Mouse (Mus musculus) kidney, adult 9 months (tissue): Measurements from ENCODE around the gene Akr1a1.
A peak's percentile ranks its signal among the peaks of the same experiment; 100 is the strongest.
"Not testable (repeated sequence)": the region's sequence is repeated elsewhere in the genome, so short reads cannot be mapped to it uniquely, and the experiment has no call there.

Source experiments
- DNase-seq: peaks from one replicate; pipeline ENCODE4 v3.0.0; 2022

The Akr1a1 gene

DNA sequence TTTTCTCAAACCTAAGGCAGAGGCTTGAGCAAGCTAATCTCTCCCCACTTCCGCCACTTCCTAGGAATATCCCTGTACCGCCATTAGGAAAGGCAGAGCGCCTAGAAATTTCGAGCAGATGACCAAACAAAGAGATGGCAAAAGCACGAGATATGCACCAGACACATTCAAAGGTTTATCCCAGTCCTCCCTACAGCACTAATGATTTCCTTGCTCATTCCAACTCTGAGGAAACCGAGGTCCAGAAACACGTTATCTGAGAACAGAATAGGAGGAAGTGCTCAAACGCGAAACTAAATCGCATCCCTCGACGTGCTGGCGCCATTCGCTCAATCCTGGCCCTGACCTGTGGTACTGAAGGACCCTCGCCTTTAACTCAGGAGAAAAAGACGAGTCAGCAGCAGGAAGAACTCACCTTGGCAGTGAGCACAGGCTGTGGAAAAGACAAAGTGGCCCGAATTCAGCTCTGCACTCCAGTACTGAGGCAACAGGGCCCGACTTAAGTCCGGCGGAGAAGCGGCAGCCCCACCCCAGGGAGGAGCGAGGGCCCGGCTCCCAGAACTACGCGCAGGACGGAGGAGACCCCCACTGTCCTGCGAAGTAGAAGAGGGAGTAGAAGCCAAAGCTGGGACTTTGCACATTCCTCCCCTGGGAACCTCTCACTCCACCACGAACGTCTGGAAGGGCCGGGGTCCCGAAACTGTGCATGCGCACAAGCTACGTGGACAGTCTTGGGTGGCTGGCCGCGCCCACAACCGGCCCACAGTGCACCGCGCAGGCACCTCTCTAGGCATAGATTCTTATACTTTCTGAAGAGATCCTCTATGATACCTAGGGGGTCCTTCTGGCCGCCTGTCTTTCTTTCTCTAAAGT, at the start of gene Akr1a1:
Gene Akr1a1, minus strand, starts transcription at position 757 of the 873 bp plus-strand sequence.
- DNase-seq, result peak; percentile 97

DNA sequence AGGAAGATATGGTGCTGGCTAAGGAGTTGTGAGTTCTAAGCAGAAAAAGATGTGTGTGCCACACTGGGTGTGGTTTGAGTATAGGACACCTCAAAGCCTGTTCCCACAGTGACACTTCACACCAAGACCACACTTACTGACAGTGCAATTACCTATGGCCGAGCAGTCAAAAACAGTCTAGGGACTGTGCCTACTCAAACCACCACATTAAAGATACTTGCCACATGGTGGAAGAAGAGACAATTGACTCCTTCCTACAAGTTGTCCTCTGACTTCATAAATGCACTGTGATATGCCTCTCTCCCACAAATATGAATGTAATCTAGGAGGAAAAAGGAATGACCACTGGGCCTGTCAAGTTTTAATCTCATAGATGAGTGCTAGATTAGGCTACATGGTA, 49.5 kb upstream of the Akr1a1 start:
- no peak for DNase-seq

DNA sequence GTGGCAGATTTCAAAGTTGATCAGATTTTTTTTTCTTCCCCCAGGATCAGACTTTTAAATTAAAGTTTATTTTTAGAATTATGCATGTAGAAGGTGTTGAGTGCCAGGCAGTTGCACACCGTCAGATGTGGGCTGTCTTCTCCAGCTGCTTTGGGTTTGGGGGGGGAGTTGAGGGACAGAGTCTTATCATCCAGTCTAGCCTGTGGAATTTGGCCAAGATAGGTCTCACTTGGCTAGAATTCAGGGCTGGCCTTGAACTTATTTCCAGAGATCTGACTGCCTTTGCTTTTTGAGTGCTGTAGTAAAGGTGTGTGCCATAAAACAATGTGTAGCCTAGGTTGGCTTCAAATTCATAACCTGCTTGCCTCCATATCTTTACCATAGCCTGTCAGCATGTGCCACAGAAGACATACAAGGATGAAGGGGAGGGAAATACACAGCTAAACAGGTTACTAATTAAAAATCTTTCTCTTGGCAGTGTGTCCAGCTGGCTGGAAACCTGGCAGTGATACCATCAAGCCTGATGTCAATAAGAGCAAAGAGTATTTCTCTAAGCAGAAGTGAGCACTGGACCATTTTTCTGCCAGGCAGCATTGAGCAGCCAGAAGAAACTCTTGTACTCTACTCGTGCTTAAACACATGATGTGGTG, 47.3 kb upstream of the Akr1a1 start:
- peak; percentile 92 for DNase-seq

DNA sequence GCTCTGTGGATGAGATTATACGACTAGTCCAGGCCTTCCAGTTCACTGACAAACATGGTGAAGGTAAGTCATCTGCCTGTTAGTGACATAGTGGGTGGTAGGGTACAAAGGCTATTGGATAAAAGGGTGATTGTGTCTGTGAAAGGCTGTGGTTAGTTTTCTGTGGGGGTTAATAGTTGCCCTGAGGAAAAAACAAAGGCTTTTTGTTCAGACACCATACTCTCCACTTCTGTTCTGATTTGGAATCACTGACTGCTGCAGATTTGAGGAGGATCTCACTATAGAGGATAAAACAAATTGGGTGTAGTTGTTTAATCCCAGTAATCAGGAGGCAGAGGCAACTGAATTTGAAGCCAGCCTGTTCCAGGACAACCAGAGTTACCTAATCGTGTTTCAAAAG, 42.3 kb upstream of the Akr1a1 start:
- DNase-seq, result no peak

DNA sequence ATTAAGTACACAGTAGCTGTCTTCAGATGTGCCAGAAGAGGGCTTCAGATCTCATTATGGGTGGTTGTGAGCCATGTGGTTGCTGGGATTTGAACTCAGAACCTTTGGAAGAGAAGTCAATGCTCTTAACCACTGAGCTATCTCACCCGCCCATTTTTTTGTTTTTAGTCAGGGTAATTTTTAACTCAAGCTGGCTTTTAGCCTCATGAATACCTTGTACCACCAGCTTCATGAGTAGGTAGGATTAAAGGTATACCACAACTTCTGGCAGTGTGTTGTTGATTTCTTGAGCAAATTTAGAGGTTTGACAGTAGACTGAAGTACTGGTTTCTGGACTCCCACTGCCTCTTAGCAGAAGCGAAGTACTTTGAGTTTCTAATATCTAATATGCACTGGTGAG, 40.7 kb upstream of the Akr1a1 start:
- no peak for DNase-seq

DNA sequence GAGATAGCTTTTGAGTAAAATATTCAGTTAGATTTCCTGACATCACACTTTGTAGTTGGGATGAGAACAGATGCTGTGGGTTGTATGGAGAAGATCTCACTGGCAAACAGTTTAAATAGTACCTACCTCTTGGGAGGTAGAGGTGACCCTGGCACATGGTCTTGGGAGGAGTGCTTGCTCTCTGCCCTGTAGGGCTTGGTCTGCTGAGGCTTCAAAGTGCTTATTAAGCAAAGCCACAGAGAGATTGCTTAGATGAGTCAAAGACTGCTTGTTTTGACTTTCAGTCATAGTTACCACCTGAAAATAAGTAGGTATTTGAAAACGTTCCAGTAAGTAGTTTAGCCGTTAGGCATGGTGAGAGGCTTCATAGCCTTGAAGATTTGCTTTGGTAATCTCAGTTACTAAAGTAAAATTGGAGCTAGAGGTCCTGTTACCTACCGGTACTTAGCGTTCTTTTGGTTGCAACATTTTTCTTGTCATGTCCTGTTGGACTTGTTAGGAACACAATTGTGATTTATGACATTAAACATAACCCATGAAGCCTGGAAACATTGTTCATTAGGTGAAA, 37.9 kb upstream of the Akr1a1 start:
- peak; percentile 80 for DNase-seq

DNA sequence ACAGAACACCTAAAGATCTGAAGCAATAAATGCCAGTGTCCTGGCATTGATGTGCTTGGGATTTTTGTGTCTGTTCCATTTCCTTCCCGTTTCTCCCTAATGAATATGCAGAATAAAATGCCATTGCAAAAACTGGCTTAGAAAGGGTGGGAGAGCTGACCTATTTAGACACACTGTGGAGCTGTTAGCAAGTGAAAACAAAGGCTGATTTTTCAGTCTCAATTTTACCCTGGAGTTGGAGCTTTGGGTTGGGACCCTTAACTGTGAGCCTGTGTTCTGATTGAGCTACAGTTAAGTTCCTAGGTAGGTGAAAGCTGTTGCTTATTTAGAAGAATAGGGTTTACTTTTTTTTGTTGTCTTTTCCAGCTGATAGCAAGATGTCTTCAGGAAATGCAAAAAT, 35.6 kb upstream of the Akr1a1 start:
- DNase-seq, result no peak

DNA sequence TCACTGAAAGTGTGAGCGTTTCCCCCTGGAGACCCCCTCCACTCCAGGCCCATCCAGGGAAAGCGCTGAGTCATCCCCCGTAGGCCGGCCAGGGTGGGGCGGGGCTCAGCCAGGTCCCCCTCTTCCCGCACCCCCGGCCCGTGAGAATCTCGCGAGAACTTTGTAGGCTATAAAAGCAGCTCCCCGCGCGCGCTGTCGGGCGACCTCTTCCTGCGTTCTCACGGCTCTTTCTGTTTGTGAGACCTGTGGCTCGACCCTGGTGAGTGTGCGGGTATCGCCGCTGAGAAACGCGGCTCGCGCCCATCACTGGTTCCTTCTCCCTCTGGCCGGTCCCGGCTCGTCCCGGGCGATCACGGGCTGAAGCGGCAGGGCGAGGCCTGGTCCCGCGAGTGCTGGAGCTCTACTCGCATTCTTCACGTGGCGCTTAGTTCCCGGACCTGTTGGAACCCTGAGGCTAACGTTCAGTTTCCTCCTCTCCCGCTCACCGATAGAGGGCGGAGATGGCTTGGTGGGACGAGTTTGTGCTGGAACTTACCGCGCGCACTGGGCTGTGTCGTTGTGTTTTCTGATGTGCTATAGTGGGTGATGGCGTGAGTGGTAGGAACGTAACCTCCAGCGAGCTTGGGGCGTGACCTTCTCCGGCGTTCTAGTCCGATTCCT, 34.1 kb upstream of the Akr1a1 start, which contains the start of gene Prdx1:
Gene Prdx1, plus strand, starts transcription at position 143 of the 660 bp plus-strand sequence.
- peak; percentile 98 for DNase-seq

DNA sequence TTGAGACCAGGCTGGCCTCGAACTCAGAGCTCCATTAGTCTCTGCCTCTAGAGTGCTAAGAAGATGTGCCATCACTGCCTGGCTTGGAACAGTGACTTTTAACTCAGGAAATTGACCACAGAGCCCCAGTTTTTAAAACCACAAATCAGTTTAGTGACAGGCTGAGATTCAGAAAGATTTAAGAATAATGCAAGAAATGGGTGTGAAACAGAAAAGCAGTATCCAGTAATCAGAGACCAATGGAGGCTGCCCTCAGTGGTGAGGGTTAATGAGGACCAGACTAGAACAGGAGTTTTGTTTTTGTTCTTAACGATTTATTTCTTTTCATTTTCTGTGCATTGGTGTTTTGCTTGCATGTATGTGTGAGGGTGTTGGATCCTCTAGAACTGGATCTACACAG, 33.2 kb upstream of the Akr1a1 start:
- no peak for DNase-seq

DNA sequence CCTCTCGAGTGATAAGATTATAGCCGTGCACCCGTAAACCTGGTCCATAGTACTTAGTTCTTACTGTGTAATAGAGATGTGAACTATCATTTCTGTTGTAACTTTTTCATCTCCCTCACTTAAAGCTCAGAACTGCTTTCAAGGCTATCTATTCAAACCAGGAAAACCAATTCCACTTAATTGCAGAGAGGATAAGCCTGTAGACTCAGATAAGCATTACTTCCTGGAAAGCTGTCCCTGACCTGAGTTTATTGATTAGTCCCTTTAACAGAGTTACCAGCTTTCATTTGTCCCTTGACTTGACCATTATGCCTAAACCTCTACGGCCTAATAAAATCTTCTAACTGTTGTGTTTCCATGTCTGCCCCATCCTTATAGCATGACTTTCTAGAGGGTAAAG, 32.5 kb upstream of the Akr1a1 start:
- DNase-seq, result no peak

DNA sequence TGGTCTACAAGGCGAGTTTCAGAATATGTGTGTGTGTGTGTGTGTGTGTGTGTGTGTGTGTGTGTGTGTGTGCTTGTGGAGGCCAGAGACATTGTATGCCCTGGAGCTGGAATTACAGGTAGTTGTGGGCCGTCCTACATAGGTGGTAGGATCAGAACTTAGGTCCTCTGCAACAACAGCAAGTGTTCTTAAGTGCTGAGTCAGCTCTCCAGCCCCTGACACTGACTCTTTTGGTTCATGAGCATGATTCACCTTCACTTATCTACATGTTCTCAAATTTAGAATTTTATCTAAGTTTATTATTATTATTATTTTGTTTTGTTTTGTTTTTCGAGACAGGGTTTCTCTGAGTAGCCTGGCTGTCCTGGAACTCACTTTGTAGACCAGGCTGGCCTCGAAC, 29.0 kb upstream of the Akr1a1 start:
- not testable (repeated sequence) for DNase-seq

DNA sequence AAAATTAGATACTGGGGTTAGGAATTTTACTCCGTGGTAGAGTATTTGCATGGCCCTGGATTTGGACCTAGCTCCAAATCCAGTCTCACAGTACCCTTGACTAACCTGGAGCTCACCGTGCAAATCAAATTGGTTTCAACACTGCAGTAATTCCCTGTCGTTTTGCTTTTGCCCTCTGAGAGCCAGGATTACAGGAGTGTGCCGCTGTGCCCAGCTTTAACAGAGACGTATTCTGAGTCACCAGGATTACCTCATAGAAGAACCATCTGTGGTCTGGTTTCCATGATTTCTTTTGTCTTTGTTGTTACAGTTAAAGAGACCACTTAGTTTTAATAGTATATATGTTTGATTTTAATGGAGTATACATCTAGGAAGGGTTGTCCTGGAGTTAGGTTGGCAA, 27.7 kb upstream of the Akr1a1 start:
- DNase-seq, result no peak

DNA sequence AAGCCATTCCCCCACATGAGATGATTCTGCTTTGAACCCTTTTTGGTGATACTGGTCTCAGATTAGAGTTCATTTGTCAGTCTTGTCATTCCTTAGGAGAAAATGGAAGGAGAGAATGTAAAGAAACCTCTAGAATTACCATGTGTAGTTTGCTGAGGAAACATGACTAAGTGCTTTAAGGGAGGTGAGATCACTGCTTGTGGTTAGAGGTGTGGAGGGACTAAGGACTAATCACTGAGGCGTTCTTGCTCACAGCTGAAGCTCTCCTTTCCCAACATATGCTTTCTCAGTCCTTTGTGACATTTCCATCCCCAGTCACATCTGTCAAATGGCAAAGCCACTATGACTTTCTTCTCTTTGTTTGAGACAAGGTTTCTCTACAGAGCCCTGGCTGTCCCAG, 26.3 kb upstream of the Akr1a1 start:
- DNase-seq, result no peak

DNA sequence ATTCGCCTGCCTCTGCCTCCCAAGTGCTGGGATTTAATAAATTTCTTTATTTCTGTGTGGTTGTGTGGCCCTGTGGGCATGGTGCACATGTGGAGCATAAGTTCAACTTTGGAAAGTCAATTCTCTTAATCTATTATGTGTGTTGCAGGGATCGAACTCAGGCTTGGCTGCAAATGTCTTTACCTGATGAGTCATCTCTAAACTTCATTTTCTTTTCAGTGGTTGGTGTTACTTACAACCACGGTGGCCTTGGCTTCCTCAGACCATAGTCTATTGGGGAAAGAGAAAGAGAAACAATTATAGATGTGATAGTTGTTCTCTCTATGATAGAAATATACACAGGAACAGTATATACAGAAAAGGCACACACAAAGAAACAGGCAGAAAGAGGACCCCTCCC, 24.5 kb upstream of the Akr1a1 start:
- DNase-seq, result no peak

DNA sequence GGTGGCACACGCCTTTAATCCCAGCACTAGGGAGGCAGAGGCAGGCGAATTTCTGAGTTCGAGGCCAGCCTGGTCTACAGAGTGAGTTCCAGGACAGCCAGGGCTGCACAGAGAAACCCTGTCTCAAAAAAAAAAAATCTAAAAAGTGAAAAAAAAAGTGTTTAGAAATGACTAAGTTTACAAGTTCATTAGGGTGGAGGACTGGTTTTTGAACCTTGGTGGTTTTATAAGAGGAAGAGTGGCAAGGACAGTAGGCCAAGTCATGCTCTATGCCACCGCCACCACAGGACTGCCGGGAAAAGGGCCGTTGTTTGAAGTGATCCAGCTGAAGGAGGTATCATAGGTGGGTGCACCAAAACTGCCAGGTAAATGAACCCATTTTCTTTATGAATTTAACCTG, 23.3 kb upstream of the Akr1a1 start:
- not testable (repeated sequence) for DNase-seq

DNA sequence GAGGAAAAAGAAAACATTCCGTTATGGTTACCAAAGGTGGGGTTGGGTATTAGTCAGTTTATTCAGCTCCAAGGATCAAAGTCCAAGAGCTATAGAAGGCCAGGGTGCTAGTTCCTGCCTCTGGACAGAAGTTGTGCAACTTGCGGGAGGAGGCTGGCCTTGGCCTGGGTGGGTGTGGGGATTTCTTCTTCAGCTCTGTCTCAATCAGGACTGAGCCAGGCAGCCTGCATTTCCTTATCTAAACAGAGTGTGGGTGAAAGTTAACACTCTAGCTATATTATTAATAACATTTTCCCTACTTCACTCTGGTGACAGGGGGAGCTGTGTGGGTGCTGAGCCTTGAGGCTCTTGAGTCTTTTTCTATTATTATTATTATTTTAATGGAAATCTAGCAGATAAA, 21.3 kb upstream of the Akr1a1 start:
- DNase-seq, result no peak

DNA sequence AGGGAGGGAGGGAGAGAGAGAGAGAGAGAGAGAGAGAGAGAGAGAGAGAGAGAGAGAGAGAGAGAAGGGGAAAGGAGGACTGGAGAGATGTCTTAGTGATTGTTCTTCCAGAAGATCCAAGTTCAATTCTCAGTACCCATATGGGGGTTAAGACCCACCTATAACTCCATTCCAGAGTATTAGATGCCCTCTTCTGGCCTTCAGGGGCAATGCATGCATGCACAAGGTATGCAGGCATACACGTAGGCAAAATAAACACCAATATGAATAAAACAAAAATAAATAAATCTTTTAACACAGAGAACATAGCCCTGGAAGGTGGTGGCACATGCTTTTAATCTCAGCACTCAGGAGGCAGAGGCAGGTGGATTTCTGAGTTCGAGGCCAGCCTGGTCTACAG, 17.8 kb upstream of the Akr1a1 start:
- DNase-seq, result no peak

DNA sequence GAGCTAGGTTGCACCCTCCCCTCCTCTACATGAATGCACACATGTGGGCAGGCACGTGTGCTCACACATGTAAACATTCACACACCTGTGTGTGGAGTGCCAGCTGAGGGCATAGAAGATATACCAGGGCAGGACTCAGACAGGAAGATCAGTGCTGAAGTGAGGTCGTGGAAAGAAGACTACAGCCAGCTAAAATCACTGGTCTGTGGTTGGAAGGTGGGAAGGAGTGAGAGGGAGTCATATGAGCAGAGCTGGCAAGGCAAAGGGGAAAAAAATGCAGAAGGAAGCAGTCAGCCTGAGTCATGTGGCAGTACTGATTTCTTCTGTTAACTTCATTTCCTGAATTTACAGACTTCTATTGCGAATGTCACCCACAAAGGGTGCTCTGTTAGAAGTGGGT, 16.7 kb upstream of the Akr1a1 start:
- peak; percentile 56 for DNase-seq

DNA sequence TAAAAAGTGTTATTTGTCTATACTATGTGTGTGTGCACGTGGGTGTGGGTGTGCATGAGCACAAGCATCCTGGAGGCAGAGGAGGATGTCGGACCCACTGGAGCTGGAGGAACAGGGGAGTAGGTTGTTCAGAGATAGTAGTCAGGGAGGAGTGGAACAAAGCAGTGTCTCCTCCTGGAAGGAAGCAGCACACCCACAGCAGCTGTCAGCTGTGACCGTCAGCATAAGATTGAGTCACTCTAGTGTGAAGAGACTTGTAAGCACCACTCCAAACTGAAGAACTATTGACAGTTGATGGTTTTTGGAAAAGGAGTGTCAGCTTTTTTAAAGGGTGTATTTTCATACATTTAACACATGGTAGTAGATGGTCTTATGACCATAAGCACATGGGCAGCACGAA, 15.1 kb upstream of the Akr1a1 start:
- DNase-seq, result no peak

DNA sequence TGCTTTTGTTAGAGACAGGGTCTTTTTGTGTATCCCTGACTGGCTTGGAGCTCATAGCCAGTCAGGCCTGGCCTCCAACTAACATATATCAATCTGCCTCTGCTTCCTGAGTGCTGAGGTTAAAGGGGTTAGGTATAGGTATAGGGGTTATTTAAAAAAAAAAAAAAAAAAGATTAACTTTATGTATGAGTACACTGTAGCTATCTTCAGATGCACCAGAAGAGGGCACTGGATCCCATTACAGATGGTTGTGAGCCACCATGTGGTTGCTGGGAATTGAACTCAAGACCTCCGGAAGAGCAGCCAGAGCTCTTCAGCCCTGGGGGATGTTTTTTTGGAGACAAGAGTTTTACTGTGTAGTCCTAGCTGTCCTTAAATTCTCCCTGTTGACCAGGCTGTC, 10.5 kb upstream of the Akr1a1 start:
- no peak for DNase-seq

DNA sequence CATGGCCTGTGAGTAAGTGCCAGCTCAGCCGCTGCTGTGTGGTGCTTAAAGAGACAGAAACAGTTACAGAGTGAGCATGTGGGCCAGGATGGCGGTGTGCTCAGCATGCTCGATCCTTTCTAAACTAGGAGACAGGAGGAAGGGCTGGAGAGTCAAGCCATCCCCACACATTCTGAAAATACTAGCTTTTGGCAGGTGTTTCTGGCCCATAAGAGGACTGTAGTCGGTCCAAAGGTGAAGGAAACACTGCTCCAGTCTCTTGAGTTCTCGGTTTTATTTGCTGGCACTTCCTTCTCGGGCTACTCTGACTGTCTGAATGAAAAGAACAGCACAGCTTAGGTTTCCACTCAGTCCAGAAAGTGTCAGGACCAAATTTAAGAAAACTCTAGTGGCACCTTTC, 9.3 kb upstream of the Akr1a1 start:
- peak; percentile 80 for DNase-seq

DNA sequence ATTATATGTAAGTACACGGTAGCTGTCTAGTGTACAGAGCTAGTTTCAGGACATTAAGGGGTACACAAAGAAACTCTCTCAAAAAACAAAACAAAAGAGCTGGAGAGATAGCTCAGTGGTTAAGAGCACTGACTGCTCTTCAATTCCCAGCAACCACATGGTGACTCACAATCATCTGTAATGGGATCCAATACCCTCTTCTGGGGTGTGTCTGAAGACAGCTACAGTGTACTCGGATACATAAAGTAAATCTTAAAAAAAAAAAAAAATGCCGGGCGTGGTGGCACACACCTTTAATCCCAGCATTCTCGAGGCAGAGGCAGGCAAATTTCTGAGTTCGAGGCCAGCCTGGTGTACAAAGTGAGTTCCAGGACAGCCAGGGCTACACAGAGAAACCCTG, 8.4 kb upstream of the Akr1a1 start:
- DNase-seq, result not testable (repeated sequence)

DNA sequence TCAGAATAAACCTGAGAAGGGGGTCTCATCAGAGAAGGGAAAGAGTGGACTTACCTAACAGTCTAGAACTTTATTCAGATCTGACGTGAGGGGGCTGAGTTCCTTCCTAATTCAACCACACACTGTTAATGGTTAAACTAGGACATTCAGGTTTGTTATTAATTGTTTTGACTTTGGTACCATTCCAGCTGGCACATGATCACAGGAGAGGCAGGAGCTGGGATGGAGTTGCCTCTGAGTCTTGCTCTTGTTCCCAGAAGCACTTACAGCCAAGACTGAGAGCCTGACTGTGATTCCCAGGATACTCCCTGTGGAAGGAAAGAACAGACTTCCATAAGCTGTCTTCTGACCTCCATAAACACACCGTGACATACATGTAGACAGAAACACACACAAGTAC, 8.0 kb upstream of the Akr1a1 start:
- DNase-seq, result peak; percentile 97

DNA sequence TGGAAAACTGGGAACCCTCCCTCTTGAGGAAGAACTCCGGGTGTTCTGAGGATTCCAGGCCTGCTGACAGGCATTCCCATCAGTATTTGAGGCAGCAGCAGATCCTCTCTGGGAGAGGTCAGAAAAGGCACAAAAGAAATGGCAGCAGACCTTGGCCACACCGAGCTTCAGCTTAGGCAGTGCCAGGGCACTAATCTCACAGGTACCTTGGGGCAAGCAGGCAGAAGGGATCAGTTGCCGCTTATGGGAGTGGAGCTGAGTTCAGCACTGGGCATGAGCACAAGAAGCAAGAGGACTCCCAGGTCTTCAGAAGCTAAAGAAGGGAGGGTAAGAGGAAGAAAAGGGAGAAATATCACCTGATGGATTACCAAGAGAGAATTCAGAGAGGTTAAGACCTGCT, 6.5 kb upstream of the Akr1a1 start:
- peak; percentile 48 for DNase-seq
